Mouse (Mus musculus) CH12.LX (cell line): Measurements from ENCODE around the gene Rnf145. TPM values are rescaled to one million over a fixed set of nuclear protein-coding genes. Genes with fewer than 3 reads are reported as not detected.

ENCODE experiments used
- DNase-seq: peaks from one replicate; pipeline ENCODE4 v3.0.0-alpha.2; 2013; ENCODE audit errors: extremely low read depth
- H3K27ac ChIP-seq: 2 replicates; pipeline ENCODE4 v1.5.1; 2012; ENCODE audit warnings: low read depth, mild to moderate bottlenecking, control low read depth, moderate library complexity; ENCODE audit not compliant: insufficient read depth
- H3K27me3 ChIP-seq: replicated peaks from 2 replicates; pipeline ENCODE3; 2012; ENCODE audit warnings: inconsistent platforms
- H3K36me3 ChIP-seq, 2 experiments: replicated peaks in 1 of 2; 2 replicates each; pipeline versions ENCODE3 to v1.6.1; 2012; ENCODE audit warnings: inconsistent platforms in 1 of 2, low read length in 1 of 2, mild to moderate bottlenecking in 1 of 2, mixed read lengths in 1 of 2, moderate library complexity in 1 of 2; ENCODE audit not compliant: control insufficient read depth in 1 of 2, insufficient read depth in 1 of 2
- H3K4me1 ChIP-seq, 2 experiments: 2 replicates each; pipeline ENCODE4 v1.6.1; 2012; ENCODE audit warnings: inconsistent platforms in 1 of 2, moderate library complexity in 1 of 2; ENCODE audit not compliant: insufficient read depth in 2 of 2, control insufficient read depth in 1 of 2
- H3K4me2 ChIP-seq: 2 replicates; pipeline ENCODE4 v1.6.1; 2012; ENCODE audit warnings: low read depth, mild to moderate bottlenecking, control low read depth; ENCODE audit not compliant: poor library complexity, insufficient read depth, severe bottlenecking
- H3K4me3 ChIP-seq, 3 experiments: fragments of 150-350 bp in 1 of 3; sonication (generic) in 1 of 3; replicated peaks in 1 of 3; 2 replicates each; pipeline versions ENCODE3 to v1.5.1; 2011 to 2012; ENCODE audit warnings: low read depth in 2 of 3, low read length in 2 of 3, mild to moderate bottlenecking in 2 of 3, moderate library complexity in 2 of 3, control low read depth in 1 of 3, improper control_type of control experiment in 1 of 3, inconsistent platforms in 1 of 3, mixed read lengths in 1 of 3; ENCODE audit not compliant: poor library complexity in 1 of 3
- H3K79me2 ChIP-seq: replicated peaks from 2 replicates; pipeline ENCODE4 v1.6.1; 2012; ENCODE audit warnings: mild to moderate bottlenecking, moderate library complexity; ENCODE audit not compliant: control insufficient read depth, poor library complexity, insufficient read depth, severe bottlenecking; ENCODE audit errors: extremely low read depth
- H3K9ac ChIP-seq: 2 replicates; pipeline ENCODE4 v1.6.1; 2012; ENCODE audit warnings: low read depth, mild to moderate bottlenecking, control low read depth, moderate library complexity; ENCODE audit not compliant: insufficient read depth
- H3K9me3 ChIP-seq: replicated peaks from 2 replicates; pipeline ENCODE3; 2012; ENCODE audit warnings: low read length, inconsistent platforms, mixed read lengths
- BHLHE40 ChIP-seq: IDR thresholded peaks from 2 replicates; pipeline ENCODE4 v1.6.1; 2011; ENCODE audit warnings: mild to moderate bottlenecking, low read depth, low read length, improper control_type of control experiment
- CHD1 ChIP-seq: IDR thresholded peaks from 2 replicates; pipeline ENCODE4 v1.6.1; 2012; ENCODE audit warnings: low read depth, low read length, improper control_type of control experiment, inconsistent platforms
- CHD2 ChIP-seq: IDR thresholded peaks from 2 replicates; pipeline ENCODE4 v1.6.1; 2011; ENCODE audit warnings: low read length, improper control_type of control experiment
- CTCF ChIP-seq, 2 experiments: IDR thresholded peaks in 1 of 2; conservative IDR thresholded peaks in 1 of 2; 2 replicates each; pipeline ENCODE4 v1.5.1; 2011 to 2012; ENCODE audit warnings: low read depth in 2 of 2, low read length in 2 of 2, improper control_type of control experiment in 1 of 2, inconsistent platforms in 1 of 2, mild to moderate bottlenecking in 1 of 2, moderate library complexity in 1 of 2
- E2F4 ChIP-seq: IDR thresholded peaks from 2 replicates; pipeline ENCODE4 v1.6.1; 2011; ENCODE audit warnings: low read depth, low read length, improper control_type of control experiment; ENCODE audit not compliant: insufficient replicate concordance
- ELF1 ChIP-seq: IDR thresholded peaks from 2 replicates; pipeline ENCODE4 v1.6.1; 2014; ENCODE audit warnings: low read depth, mild to moderate bottlenecking, inconsistent platforms, low read length, improper control_type of control experiment
- EP300 ChIP-seq: IDR thresholded peaks from 2 replicates; pipeline ENCODE4 v1.6.1; 2011; ENCODE audit warnings: low read length, improper control_type of control experiment
- ETS1 ChIP-seq: conservative IDR thresholded peaks from 2 replicates; pipeline ENCODE4 v1.6.1; 2012; ENCODE audit warnings: low read depth, mild to moderate bottlenecking, inconsistent platforms, low read length, improper control_type of control experiment, moderate library complexity
- IRF4 ChIP-seq: IDR thresholded peaks from 2 replicates; pipeline ENCODE4 v1.6.1; 2014; ENCODE audit warnings: low read depth, mild to moderate bottlenecking, inconsistent platforms, low read length, improper control_type of control experiment
- JUN ChIP-seq: IDR thresholded peaks from 2 replicates; pipeline ENCODE4 v1.6.1; 2011; ENCODE audit warnings: low read depth, mild to moderate bottlenecking, low read length, improper control_type of control experiment, moderate library complexity; ENCODE audit not compliant: insufficient read depth
- JUND ChIP-seq: conservative IDR thresholded peaks from 2 replicates; pipeline ENCODE4 v1.6.1; 2011; ENCODE audit warnings: low read depth, low read length, improper control_type of control experiment
- KAT2A ChIP-seq: IDR thresholded peaks from 2 replicates; pipeline ENCODE4 v1.6.1; 2012; ENCODE audit warnings: low read length, improper control_type of control experiment, inconsistent platforms; ENCODE audit not compliant: insufficient replicate concordance
- MAFK ChIP-seq: IDR thresholded peaks from 2 replicates; pipeline ENCODE4 v1.6.1; 2011; ENCODE audit warnings: low read length, improper control_type of control experiment; ENCODE audit not compliant: insufficient replicate concordance
- MAX ChIP-seq: IDR thresholded peaks from 2 replicates; pipeline ENCODE4 v1.6.1; 2011; ENCODE audit warnings: low read length, improper control_type of control experiment
- MAZ ChIP-seq: IDR thresholded peaks from 2 replicates; pipeline ENCODE4 v1.6.1; 2012; ENCODE audit warnings: low read depth, mild to moderate bottlenecking, inconsistent platforms, low read length, improper control_type of control experiment, moderate library complexity
- MEF2A ChIP-seq: IDR thresholded peaks from 2 replicates; pipeline ENCODE4 v1.6.1; 2014; ENCODE audit warnings: low read depth, mild to moderate bottlenecking, inconsistent platforms, low read length, improper control_type of control experiment, borderline replicate concordance
- MXI1 ChIP-seq: IDR thresholded peaks from 2 replicates; pipeline ENCODE4 v1.6.1; 2011; ENCODE audit warnings: mild to moderate bottlenecking, low read depth, low read length, improper control_type of control experiment
- MYC ChIP-seq: IDR thresholded peaks from 2 replicates; pipeline ENCODE4 v1.6.1; 2011; ENCODE audit warnings: low read depth, mild to moderate bottlenecking, improper control_type of control experiment, low read length
- NELFE ChIP-seq: IDR thresholded peaks from 2 replicates; pipeline ENCODE4 v1.6.1; 2011; ENCODE audit warnings: low read depth, low read length, improper control_type of control experiment
- POLR2A ChIP-seq: IDR thresholded peaks from 2 replicates; pipeline ENCODE4 v1.6.1; 2011; ENCODE audit warnings: low read depth, mild to moderate bottlenecking, improper control_type of control experiment, low read length
- POLR2AphosphoS2 ChIP-seq: IDR thresholded peaks from 2 replicates; pipeline ENCODE4 v1.6.1; 2011; ENCODE audit warnings: low read depth, low read length, improper control_type of control experiment
- RAD21 ChIP-seq: IDR thresholded peaks from 2 replicates; pipeline ENCODE4 v1.6.1; 2011; ENCODE audit warnings: low read depth, mild to moderate bottlenecking, low read length, improper control_type of control experiment, moderate library complexity
- RCOR1 ChIP-seq: conservative IDR thresholded peaks from 2 replicates; pipeline ENCODE4 v1.6.1; 2012; ENCODE audit warnings: low read depth, mild to moderate bottlenecking, inconsistent platforms, low read length, improper control_type of control experiment
- TBP ChIP-seq: conservative IDR thresholded peaks from 2 replicates; pipeline ENCODE4 v1.6.1; 2011; ENCODE audit warnings: low read depth, low read length, improper control_type of control experiment
- TCF12 ChIP-seq: IDR thresholded peaks from 2 replicates; pipeline ENCODE4 v1.6.1; 2014; ENCODE audit warnings: low read depth, mild to moderate bottlenecking, inconsistent platforms, low read length, improper control_type of control experiment
- UBTF ChIP-seq: IDR thresholded peaks from 2 replicates; pipeline ENCODE4 v1.6.1; 2012; ENCODE audit warnings: low read depth, mild to moderate bottlenecking, inconsistent platforms, low read length, improper control_type of control experiment, moderate library complexity
- USF1 ChIP-seq: IDR thresholded peaks from 2 replicates; pipeline ENCODE4 v1.6.1; 2014; ENCODE audit warnings: low read depth, mild to moderate bottlenecking, inconsistent platforms, low read length, improper control_type of control experiment
- USF2 ChIP-seq: conservative IDR thresholded peaks from 2 replicates; pipeline ENCODE4 v1.6.1; 2011; ENCODE audit warnings: low read depth, low read length, improper control_type of control experiment
- ZC3H11A ChIP-seq: IDR thresholded peaks from 2 replicates; pipeline ENCODE4 v1.6.1; 2012; ENCODE audit warnings: low read depth, mild to moderate bottlenecking, inconsistent platforms, low read length, improper control_type of control experiment
- ZKSCAN1 ChIP-seq: IDR thresholded peaks from 2 replicates; pipeline ENCODE4 v1.6.1; 2012; ENCODE audit warnings: low read depth, inconsistent platforms, low read length, improper control_type of control experiment, borderline replicate concordance
- ZMIZ1 ChIP-seq: IDR thresholded peaks from 2 replicates; pipeline ENCODE4 v1.6.1; 2012; ENCODE audit warnings: low read depth, mild to moderate bottlenecking, inconsistent platforms, low read length, improper control_type of control experiment
- ZNF384 ChIP-seq: IDR thresholded peaks from 2 replicates; pipeline ENCODE4 v1.6.1; 2012; ENCODE audit warnings: low read depth, low read length, improper control_type of control experiment, inconsistent platforms
- dilution Hi-C: fragments of 300-500 bp; cut with MboI; formaldehyde crosslinking; loops from 2 replicates; pipeline ENCODE4 v1.14.3; 2020; ENCODE audit warnings: low sequenced_read_pairs; ENCODE audit not compliant: extremely low pct_unique_long_range_greater_than_20kb, extremely low pct_ligation_motif_present
- in situ Hi-C: fragments of 300-500 bp; cut with MboI; formaldehyde crosslinking; loops from 3 replicates; pipeline ENCODE4 v1.14.3; 2019; ENCODE audit warnings: low sequenced_read_pairs, low pct_ligation_motif_present, low pct_unique_long_range_greater_than_20kb, mixed read lengths
- polyA plus RNA-seq: library from polyadenylated mRNA; unstranded; fragments of >175 nt; gene quantifications from 2 replicates; pipeline ENCODE4 v1.2.1, GENCODE M21; 2012; ENCODE audit warnings: low read depth; ENCODE audit not compliant: insufficient read length
- total RNA-seq, 2 experiments: library from RNA; depleted of rRNA; stranded (reverse); fragments of 300-350 nt in 1 of 2; fragments of >200 nt in 1 of 2; gene quantifications; 2 replicates each; pipeline ENCODE4 v1.2.3; 2012 to 2014

Rnf145 gene
- total and polyA plus RNA-seq, 3 experiments: 44.3 to 60.5 (median 44.5) TPM

DNA sequence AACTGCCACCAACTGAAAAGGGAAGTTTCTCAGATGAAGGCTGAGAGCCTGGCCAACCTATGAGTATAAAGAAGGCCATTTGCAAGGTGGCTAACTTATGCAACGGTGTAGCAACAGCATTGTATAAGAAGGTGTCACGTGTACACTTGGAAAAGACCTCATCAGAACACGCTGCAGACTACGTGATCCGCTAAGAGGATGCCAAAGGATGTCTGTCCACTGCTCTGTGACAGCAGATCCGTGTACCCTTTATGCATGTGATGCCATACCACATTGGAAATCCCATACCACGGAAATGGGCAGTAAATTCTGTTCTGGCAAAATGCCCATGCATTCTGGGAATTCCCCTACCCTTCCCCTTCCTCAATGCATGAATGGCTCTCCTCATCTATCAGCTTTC, 14.6 kb upstream of the Rnf145 start:
- dilution Hi-C loops (no loop called here), in situ Hi-C loops (no loop called here)
- Histone ChIP-seq H3K36me3 (no peaks in the 10 kb centered on the region), H3K4me2 (peak overlapping the region; percentile 27), H3K27me3 (no peaks in the 10 kb centered on the region), H3K4me1 (peaks cover 13 to 21% of the 10 kb centered on the region in 2 experiments), H3K4me3 (no peak overlapping the region), H3K27ac (peak overlapping the region; percentile 74), H3K79me2 (no peaks in the 10 kb centered on the region), H3K9me3 (no peaks in the 10 kb centered on the region), H3K9ac (no peak overlapping the region)
- TF ChIP-seq MXI1: peak; percentile 74
- TF ChIP-seq NELFE: no peak
- TF ChIP-seq RAD21: no peak
- peak; percentile 83 for TF ChIP-seq MYC
- TF ChIP-seq IRF4: peak; percentile 70
- TF ChIP-seq TBP: peak; percentile 61; the same call in 1 of the 2 replicates
- TF ChIP-seq TCF12: peak; percentile 83
- TF ChIP-seq USF2: peak; percentile 71
- peak; percentile 96 for TF ChIP-seq BHLHE40
- peak; percentile 74 for TF ChIP-seq USF1
- TF ChIP-seq ZNF384: no peak
- peak; percentile 94 for TF ChIP-seq EP300
- TF ChIP-seq CTCF (conservative IDR thresholded peaks at IDR 0.05 in 1 of 2, IDR thresholded peaks at IDR 0.05 in 1 of 2; ENCODE audit: low read depth in 2 of 2, low read length in 2 of 2): no peak
- no peak for TF ChIP-seq E2F4
- peak; percentile 86 for TF ChIP-seq ETS1
- TF ChIP-seq CHD2: 0 out of 2 replicates have a peak, but pooled peaks have one; percentile 10
- TF ChIP-seq MAX: peak; percentile 88
- no peak for TF ChIP-seq UBTF
- TF ChIP-seq JUN: no peak; the same call in 1 of the 2 replicates
- TF ChIP-seq MAFK: no peak; the same call in 1 of the 2 replicates
- TF ChIP-seq RCOR1: no peak
- TF ChIP-seq POLR2A: peak; percentile 34; the same call in 1 of the 2 replicates
- peak; percentile 49; the same call in 1 of the 2 replicates for TF ChIP-seq MEF2A
- TF ChIP-seq ZMIZ1: no peak
- TF ChIP-seq CHD1: no peak
- no peak for TF ChIP-seq KAT2A
- no peak for TF ChIP-seq MAZ
- 0 out of 2 replicates have a peak, but pooled peaks have one; percentile 8 for TF ChIP-seq JUND
- no peak for TF ChIP-seq ZC3H11A
- no peak for TF ChIP-seq POLR2AphosphoS2
- peak; percentile 58; the same call in 1 of the 2 replicates for TF ChIP-seq ELF1
- no peak for TF ChIP-seq ZKSCAN1
- peak; percentile 57 for DNase-seq
